Mouse (Mus musculus): ENCODE results near the gene Mtnr1b. TPM values are rescaled to one million over a fixed set of nuclear protein-coding genes. Genes with fewer than 3 reads are reported as not detected.
A peak's percentile ranks its signal among the peaks of the same experiment; 100 is the strongest.

Mtnr1b gene
- polyA plus RNA-seq, 1 experiment from 2014 or later: not detected

- H3K27me3 ChIP-seq (ENCODE audit: low read depth, poor library complexity, severe bottlenecking): no peaks in the 10 kb centered on the region
- H3K9me3 ChIP-seq (replicated peaks): no peaks in the 10 kb centered on the region
- H3K27ac ChIP-seq: no peak overlapping the region
- WGBS: 78% methylated on average over 4 of the region's 4 CpGs
- no peaks in the 10 kb centered on the region for H3K36me3 ChIP-seq
- no peak overlapping the region for H3K4me3 ChIP-seq
- H3K4me1 ChIP-seq: 0 out of 2 replicates have a peak, but pooled peaks cover 2% of the 10 kb centered on the region
- DNase-seq (ENCODE audit: low spot score): no peak
Observed at GRCm38 (mm10) chr9:15781936-15782335, 92.4 kb downstream of the Mtnr1b start.

GRCm38 (mm10) chr9:15774911-15775310 is 99.4 kb downstream of the Mtnr1b start:
- 62% methylated on average over 1 of the region's 1 CpGs for WGBS
- Histone ChIP-seq H3K27ac (peak overlapping the region; percentile 78), H3K4me1 (peaks cover 38% of the 10 kb centered on the region), H3K9me3 (replicated peaks) (no peaks in the 10 kb centered on the region), H3K36me3 (no peaks in the 10 kb centered on the region), H3K4me3 (no peak overlapping the region), H3K27me3 (ENCODE audit: low read depth, poor library complexity, severe bottlenecking) (no peaks in the 10 kb centered on the region)
- no peak for DNase-seq (ENCODE audit: low spot score)

Other genes with a start within 250 kb of the Mtnr1b start
- gene Deup1, start 246.6 kb downstream of the Mtnr1b start, polyA plus RNA-seq (2016; fragmentation: Nextera tagmentation; extraction: Ambion mirVana): 0.18 and 0.24 TPM in 2 replicates
- gene Slc36a4, start 164.8 kb downstream of the Mtnr1b start, polyA plus RNA-seq (2016; fragmentation: Nextera tagmentation; extraction: Ambion mirVana): 12.1 and 17.8 TPM in 2 replicates